Mouse (Mus musculus): ENCODE data around the gene Rnf10. TPM values are rescaled to one million over a fixed set of nuclear protein-coding genes. Genes with fewer than 3 reads are reported as not detected.

Rnf10 gene
- polyA plus RNA-seq, 1 experiment = 178 TPM

- no peak for TF ChIP-seq POLR2A (IDR thresholded peaks at IDR 0.05; ENCODE audit: control insufficient read depth, extremely low read depth, insufficient read depth, low read length, poor library complexity)
- TF ChIP-seq CTCF (IDR thresholded peaks at IDR 0.05; ENCODE audit: borderline replicate concordance, control insufficient read depth, extremely low read depth, insufficient read depth, low read length, poor library complexity) = no peak
- 81% methylated on average over 1 of the region's 1 CpGs for WGBS
- Histone ChIP-seq H3K4me1 (replicated peaks; ENCODE audit: control insufficient read depth, insufficient read depth, low read length) (peaks cover 12% of the 10 kb centered on the region), H3K36me3 (ENCODE audit: control insufficient read depth, insufficient read depth, low read length) (no peaks in the 10 kb centered on the region), H3K27me3 (ENCODE audit: control insufficient read depth, insufficient read depth, low read length) (no peaks in the 10 kb centered on the region), H3K27ac (ENCODE audit: control insufficient read depth, insufficient read depth, low read length) (no peak overlapping the region), H3K4me3 (ENCODE audit: control insufficient read depth, insufficient read depth, low read length) (no peak overlapping the region)
- no peak for DNase-seq
Observed at GRCm38 (mm10) chr5:115269969-115270368, 2.7 kb downstream of the Rnf10 start.

- Histone ChIP-seq H3K27ac (ENCODE audit: control insufficient read depth, insufficient read depth, low read length) (no peak overlapping the region), H3K27me3 (ENCODE audit: control insufficient read depth, insufficient read depth, low read length) (no peaks in the 10 kb centered on the region), H3K36me3 (ENCODE audit: control insufficient read depth, insufficient read depth, low read length) (no peaks in the 10 kb centered on the region), H3K4me1 (replicated peaks; ENCODE audit: control insufficient read depth, insufficient read depth, low read length) (peaks cover 12% of the 10 kb centered on the region), H3K4me3 (ENCODE audit: control insufficient read depth, insufficient read depth, low read length) (no peak overlapping the region)
- TF ChIP-seq POLR2A (IDR thresholded peaks at IDR 0.05; ENCODE audit: control insufficient read depth, extremely low read depth, insufficient read depth, low read length, poor library complexity) (no peak), CTCF (IDR thresholded peaks at IDR 0.05; ENCODE audit: borderline replicate concordance, control insufficient read depth, extremely low read depth, insufficient read depth, low read length, poor library complexity) (no peak)
- DNase-seq = no peak
- WGBS = 25% methylated on average over 3 of the region's 3 CpGs
Observed at GRCm38 (mm10) chr5:115268266-115268665, 4.4 kb downstream of the Rnf10 start.

GRCm38 (mm10) chr5:115267469-115268045 is 5.1 kb downstream of the Rnf10 start:
- Histone ChIP-seq H3K4me3 (ENCODE audit: control insufficient read depth, insufficient read depth, low read length) (no peak overlapping the region), H3K36me3 (ENCODE audit: control insufficient read depth, insufficient read depth, low read length) (peaks cover 5% of the 10 kb centered on the region), H3K4me1 (replicated peaks; ENCODE audit: control insufficient read depth, insufficient read depth, low read length) (peaks cover 10% of the 10 kb centered on the region), H3K27ac (ENCODE audit: control insufficient read depth, insufficient read depth, low read length) (no peak overlapping the region), H3K27me3 (ENCODE audit: control insufficient read depth, insufficient read depth, low read length) (no peaks in the 10 kb centered on the region)
- TF ChIP-seq POLR2A (IDR thresholded peaks at IDR 0.05; ENCODE audit: control insufficient read depth, extremely low read depth, insufficient read depth, low read length, poor library complexity) (no peak), CTCF (IDR thresholded peaks at IDR 0.05; ENCODE audit: borderline replicate concordance, control insufficient read depth, extremely low read depth, insufficient read depth, low read length, poor library complexity) (no peak)
- 92% methylated on average over 3 of the region's 3 CpGs for WGBS
- DNase-seq = no peak

- TF ChIP-seq POLR2A (IDR thresholded peaks at IDR 0.05; ENCODE audit: control insufficient read depth, extremely low read depth, insufficient read depth, low read length, poor library complexity) = no peak
- TF ChIP-seq CTCF (IDR thresholded peaks at IDR 0.05; ENCODE audit: borderline replicate concordance, control insufficient read depth, extremely low read depth, insufficient read depth, low read length, poor library complexity) = no peak
- peaks cover 6% of the 10 kb centered on the region for H3K36me3 ChIP-seq (ENCODE audit: control insufficient read depth, insufficient read depth, low read length)
- H3K4me3 ChIP-seq (ENCODE audit: control insufficient read depth, insufficient read depth, low read length) = no peak overlapping the region
- no peak for DNase-seq
- H3K27me3 ChIP-seq (ENCODE audit: control insufficient read depth, insufficient read depth, low read length) = no peaks in the 10 kb centered on the region
- peaks cover 10% of the 10 kb centered on the region for H3K4me1 ChIP-seq (replicated peaks; ENCODE audit: control insufficient read depth, insufficient read depth, low read length)
- H3K27ac ChIP-seq (ENCODE audit: control insufficient read depth, insufficient read depth, low read length) = no peak overlapping the region
- 88% methylated on average over 8 of the region's 8 CpGs for WGBS
Observed at GRCm38 (mm10) chr5:115266787-115267468, 5.8 kb downstream of the Rnf10 start.

- Histone ChIP-seq H3K27ac (ENCODE audit: control insufficient read depth, insufficient read depth, low read length) (no peak overlapping the region), H3K4me1 (replicated peaks; ENCODE audit: control insufficient read depth, insufficient read depth, low read length) (peaks cover 6% of the 10 kb centered on the region), H3K36me3 (ENCODE audit: control insufficient read depth, insufficient read depth, low read length) (peaks cover 6% of the 10 kb centered on the region), H3K27me3 (ENCODE audit: control insufficient read depth, insufficient read depth, low read length) (no peaks in the 10 kb centered on the region), H3K4me3 (ENCODE audit: control insufficient read depth, insufficient read depth, low read length) (no peak overlapping the region)
- no peak for TF ChIP-seq CTCF (IDR thresholded peaks at IDR 0.05; ENCODE audit: borderline replicate concordance, control insufficient read depth, extremely low read depth, insufficient read depth, low read length, poor library complexity)
- no peak for TF ChIP-seq POLR2A (IDR thresholded peaks at IDR 0.05; ENCODE audit: control insufficient read depth, extremely low read depth, insufficient read depth, low read length, poor library complexity)
- WGBS = 69% methylated on average over 5 of the region's 5 CpGs
- DNase-seq = no peak
Observed at GRCm38 (mm10) chr5:115266340-115266739, 6.4 kb downstream of the Rnf10 start.

- TF ChIP-seq CTCF (IDR thresholded peaks at IDR 0.05; ENCODE audit: borderline replicate concordance, control insufficient read depth, extremely low read depth, insufficient read depth, low read length, poor library complexity) (no peak), POLR2A (IDR thresholded peaks at IDR 0.05; ENCODE audit: control insufficient read depth, extremely low read depth, insufficient read depth, low read length, poor library complexity) (no peak)
- no peaks in the 10 kb centered on the region for H3K4me1 ChIP-seq (replicated peaks; ENCODE audit: control insufficient read depth, insufficient read depth, low read length)
- no peak overlapping the region for H3K4me3 ChIP-seq (ENCODE audit: control insufficient read depth, insufficient read depth, low read length)
- no peaks in the 10 kb centered on the region for H3K27me3 ChIP-seq (ENCODE audit: control insufficient read depth, insufficient read depth, low read length)
- peaks cover 30% of the 10 kb centered on the region for H3K36me3 ChIP-seq (ENCODE audit: control insufficient read depth, insufficient read depth, low read length)
- DNase-seq = no peak
- 96% methylated on average over 14 of the region's 14 CpGs for WGBS
- no peak overlapping the region for H3K27ac ChIP-seq (ENCODE audit: control insufficient read depth, insufficient read depth, low read length)
Observed at GRCm38 (mm10) chr5:115262502-115263291, 10.0 kb downstream of the Rnf10 start.
